27 mouse cellular contexts compared by ENCODE assay signal in the genomic region with DNA sequence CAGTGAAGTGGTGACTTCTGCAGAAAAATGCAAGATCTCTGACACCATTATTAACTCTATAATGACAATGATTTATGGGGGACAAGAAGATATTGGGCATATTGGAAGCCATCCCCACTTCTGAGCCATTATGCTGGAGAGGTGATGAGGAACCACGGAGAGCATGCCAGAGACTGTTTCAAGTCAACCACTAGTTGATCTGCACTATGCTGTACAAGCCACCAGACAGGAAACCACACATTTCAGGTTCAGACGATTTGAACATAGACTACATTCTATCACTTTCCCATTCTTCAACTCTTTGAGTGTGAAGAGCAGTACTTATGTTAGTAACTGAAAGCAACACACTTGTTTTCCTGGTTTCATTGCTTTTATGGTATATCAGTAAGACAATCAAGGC.
"Had no signal": no experiment of that assay in that cellular context is flagged by ENCODE, and none has a peak within 500 bp of the region (broad histone marks: within the 10 kb centered on the region; RNA-seq: fewer than 3 reads in every experiment).

No protein-coding gene starts in this region.

- H3K4me3 ChIP-seq: gastrocnemius, adult 2 months; heart, adult 2 months; heart, embryonic 10.5 days; heart, embryonic 12.5 days; hindbrain, embryonic 13.5 days; hindbrain, embryonic 15.5 days; kidney, embryonic 15.5 days; left cerebral cortex, adult 2 months; limb, embryonic 10.5 days; limb, embryonic 12.5 days; liver, embryonic 13.5 days; liver, embryonic 15.5 days had no signal

- DNase-seq: gastrocnemius, adult 2 months; gastrocnemius, postnatal 10 days; gastrocnemius, postnatal 25 days; heart, adult 2 months; heart, postnatal 10 days; heart, postnatal 4 days; kidney, adult 11 months; kidney, adult 2 months; kidney, adult 9 months; kidney, postnatal 14 days; kidney, postnatal 36 days; layer of hippocampus, adult 9-11 months; liver; liver, embryonic 13.5 days had no signal

- H3K27ac ChIP-seq: heart, adult 2 months; heart, embryonic 10.5 days; hindbrain, embryonic 13.5 days; hindbrain, embryonic 15.5 days; hindbrain, postnatal 0 days; kidney, embryonic 15.5 days; kidney, postnatal 0 days; left cerebral cortex, adult 2 months; limb, embryonic 10.5 days; limb, embryonic 12.5 days; liver, embryonic 13.5 days; liver, embryonic 15.5 days had no signal

- H3K36me3 ChIP-seq: heart, embryonic 10.5 days; heart, embryonic 12.5 days; hindbrain, embryonic 13.5 days; hindbrain, embryonic 15.5 days; kidney, embryonic 15.5 days; limb, embryonic 10.5 days; limb, embryonic 12.5 days; liver, embryonic 13.5 days; liver, embryonic 15.5 days had no signal

- H3K4me2 ChIP-seq: heart, embryonic 12.5 days; hindbrain, embryonic 13.5 days; hindbrain, embryonic 15.5 days; kidney, embryonic 15.5 days; limb, embryonic 12.5 days; liver, embryonic 11.5 days; liver, embryonic 13.5 days; liver, embryonic 15.5 days had no signal

- ATAC-seq: hindbrain, postnatal 0 days; intestine, embryonic 16.5 days had no signal

- H3K27me3 ChIP-seq: heart, embryonic 12.5 days; hindbrain, embryonic 13.5 days; hindbrain, embryonic 15.5 days; kidney, embryonic 15.5 days; limb, embryonic 12.5 days; liver, embryonic 13.5 days; liver, embryonic 15.5 days had no signal

- H3K4me1 ChIP-seq: heart, embryonic 10.5 days; heart, embryonic 12.5 days; hindbrain, embryonic 13.5 days; hindbrain, embryonic 15.5 days; kidney, embryonic 15.5 days; limb, embryonic 10.5 days; limb, embryonic 12.5 days; liver, embryonic 13.5 days; liver, embryonic 15.5 days had no signal

- H3K9ac ChIP-seq: heart, embryonic 12.5 days; hindbrain, embryonic 13.5 days; hindbrain, embryonic 15.5 days; kidney, embryonic 15.5 days; limb, embryonic 12.5 days; liver, embryonic 13.5 days; liver, embryonic 15.5 days had no signal

- H3K9me3 ChIP-seq: heart, embryonic 10.5 days; heart, embryonic 12.5 days; hindbrain, embryonic 13.5 days; hindbrain, embryonic 15.5 days; kidney, embryonic 15.5 days; limb, embryonic 10.5 days; limb, embryonic 12.5 days; liver, embryonic 13.5 days; liver, embryonic 15.5 days had no signal
